Mouse (Mus musculus) heart, adult 2 months (tissue): ENCODE data around the gene Pet117.

ENCODE experiments used
- CTCF ChIP-seq: fragments of 200-600 bp; IDR thresholded peaks from 2 replicates; pipeline ENCODE4 v1.8.1; 2022; ENCODE audit warnings: antibody characterized with exemption, mild to moderate bottlenecking, moderate library complexity
- POLR2A ChIP-seq: fragments of 200-500 bp; IDR thresholded peaks from 2 replicates; pipeline ENCODE4 v1.6.1; 2011; ENCODE audit warnings: mild to moderate bottlenecking, low read depth, low read length, control low read depth; ENCODE audit not compliant: insufficient read depth

DNA sequence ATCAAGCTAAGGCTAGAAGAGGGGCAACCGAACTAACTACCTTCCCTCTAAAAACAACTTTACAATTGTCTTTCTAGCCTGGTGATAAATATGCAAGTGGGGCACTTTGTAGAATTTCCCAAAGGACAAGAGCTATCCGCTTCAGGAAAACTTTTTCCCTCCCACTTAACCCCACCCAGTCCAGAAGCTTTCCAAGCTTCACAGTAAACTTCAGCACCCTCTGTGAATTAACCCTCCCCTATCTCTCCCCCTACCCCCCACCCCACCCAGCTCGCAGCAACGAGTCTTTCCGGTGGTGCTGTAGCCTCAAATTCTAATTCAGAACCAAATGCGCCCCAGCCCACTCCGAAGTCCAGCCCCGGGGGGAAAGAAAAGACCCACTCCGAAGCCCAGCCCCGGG, 39.3 kb upstream of the Pet117 start:
- no peak for TF ChIP-seq CTCF
- no peak for TF ChIP-seq POLR2A
